Mouse (Mus musculus): Measurements from ENCODE around the gene Ager.

Gene Ager

DNA sequence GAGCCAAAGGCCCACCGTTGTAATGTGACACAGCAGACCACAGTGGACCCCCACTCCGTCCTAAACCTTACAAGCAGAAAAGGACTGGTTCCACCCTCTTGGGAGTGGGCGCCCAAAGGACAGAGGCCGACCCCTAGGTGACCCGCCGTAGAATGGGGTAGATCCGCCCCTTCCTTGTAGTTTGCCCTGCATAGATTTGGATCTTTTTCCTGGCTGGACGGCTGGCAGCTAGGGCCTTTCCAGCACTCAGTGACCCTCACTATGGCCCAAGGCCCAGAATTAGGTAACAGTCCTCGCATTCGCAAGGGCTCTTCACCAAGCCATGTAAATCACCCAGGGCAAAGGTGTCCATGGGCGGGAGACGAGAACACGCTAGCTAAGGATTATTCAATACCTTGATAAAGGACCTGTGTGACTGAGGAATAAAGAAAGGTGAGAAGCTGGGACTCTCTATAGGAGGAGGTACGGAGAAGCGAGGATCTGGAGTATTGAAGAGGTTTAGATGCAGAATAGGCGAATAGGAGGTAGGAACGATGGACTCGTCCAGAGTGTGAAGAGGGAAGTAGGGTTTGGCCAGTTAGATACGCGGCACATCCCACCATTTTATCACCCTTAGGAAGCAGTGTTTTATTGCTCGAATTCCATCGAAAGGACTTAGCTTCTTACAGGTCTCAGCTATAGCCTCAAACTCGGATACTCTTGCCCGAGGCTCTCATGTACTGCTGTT is 7.0 kb downstream of the Ager start:
- peak; percentile 60 for DNase-seq (ENCODE audit: low read depth)

- peak; percentile 98 for DNase-seq (ENCODE audit: low read depth)
These were observed 7.9 kb downstream of the Ager start for GRCm38 (mm10) chr17:34605609-34606008.

DNA sequence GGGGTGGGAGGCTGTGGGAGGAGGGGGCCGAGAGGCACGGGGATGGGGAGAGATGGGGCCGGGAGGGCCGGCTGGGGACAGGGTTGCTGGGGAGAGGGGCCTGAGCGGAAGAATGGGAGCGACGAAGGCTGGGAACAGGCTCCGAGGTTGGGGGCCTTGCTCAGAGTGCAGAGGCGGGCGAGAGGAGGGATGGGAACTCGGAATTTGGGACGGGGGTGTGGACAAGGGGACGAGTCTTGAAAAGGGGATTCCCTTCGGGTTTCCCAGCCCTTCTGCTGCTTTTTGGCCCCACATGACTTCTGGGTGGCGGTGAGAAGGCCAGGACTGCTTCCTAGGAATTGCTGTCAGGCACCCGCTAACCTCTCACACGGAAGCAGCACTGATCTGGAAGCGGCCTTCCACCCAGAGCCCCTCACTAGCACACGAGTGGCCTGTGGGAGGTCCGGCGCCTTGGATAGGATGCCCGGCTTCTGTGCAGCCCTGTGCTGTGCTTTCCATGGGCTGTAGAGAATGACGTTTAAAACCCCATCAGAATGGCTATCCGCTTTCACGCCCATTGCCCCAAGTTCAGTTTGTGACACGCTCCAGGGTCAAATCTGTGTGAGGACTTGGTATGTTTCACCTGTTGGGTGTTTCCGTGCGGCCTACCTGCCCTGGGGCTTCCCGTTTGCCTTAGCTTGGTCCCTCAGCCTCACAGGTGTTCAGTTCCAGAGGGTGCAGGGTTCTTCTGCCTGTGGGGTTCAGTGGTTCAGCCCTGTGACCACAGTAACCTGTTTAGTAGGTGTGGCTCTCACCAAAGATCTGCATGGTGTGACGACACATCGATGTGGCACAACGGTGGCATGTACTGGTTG is 8.8 kb downstream of the Ager start:
- peak; percentile 26 for DNase-seq (ENCODE audit: low read depth)

- no peak for DNase-seq (ENCODE audit: low read depth)
These were observed 10.3 kb downstream of the Ager start for GRCm38 (mm10) chr17:34607997-34608396.

DNA sequence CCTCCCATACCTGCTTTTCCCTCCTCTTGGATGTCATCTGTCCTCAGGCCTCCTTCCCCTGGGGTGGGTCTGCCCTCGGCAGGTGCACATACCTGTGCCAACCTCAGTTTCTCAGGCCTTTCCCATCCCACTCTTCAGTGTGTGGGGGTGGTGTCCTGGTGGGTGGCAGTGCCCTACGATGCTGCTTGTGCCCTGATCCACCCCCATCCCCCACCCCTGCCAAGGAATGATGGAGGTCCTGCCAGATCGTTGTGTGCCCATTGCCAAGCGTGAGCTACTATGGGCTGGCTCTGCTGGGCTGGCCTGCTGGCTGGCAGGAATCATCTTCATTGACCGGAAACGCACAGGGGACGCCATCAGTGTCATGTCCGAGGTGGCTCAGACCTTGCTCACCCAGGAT is 13.4 kb downstream of the Ager start:
- DNase-seq (ENCODE audit: low read depth) = no peak

DNA sequence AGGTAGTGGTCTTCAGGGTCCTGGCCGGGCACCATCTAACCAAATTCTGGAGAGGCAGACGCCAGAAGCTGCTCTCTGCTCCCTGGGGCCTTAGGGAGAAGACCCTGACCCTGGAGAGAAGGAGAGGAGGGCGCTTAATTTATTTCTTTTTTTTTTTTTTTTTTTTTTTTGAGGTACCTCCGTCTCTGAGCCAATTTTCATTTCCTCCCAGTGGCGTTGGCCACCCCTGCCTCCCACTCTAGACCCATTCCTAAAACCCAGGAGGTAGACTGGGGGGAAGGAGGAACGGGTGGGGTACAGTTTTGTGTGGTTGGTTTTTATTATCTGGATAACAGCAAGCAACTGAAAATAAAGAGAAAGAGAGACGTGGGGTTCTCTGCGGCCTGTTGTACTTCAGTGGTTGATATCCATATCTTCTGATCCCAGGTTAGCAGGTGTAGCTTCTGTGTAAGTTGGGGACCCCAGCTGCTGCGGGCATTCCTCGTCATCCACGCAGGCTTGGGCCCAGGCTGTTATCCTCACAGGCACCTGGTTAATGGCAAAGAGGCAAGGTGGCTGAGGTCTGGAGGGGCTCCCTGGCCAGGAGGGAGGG is 15.5 kb downstream of the Ager start:
- no peak for DNase-seq (ENCODE audit: low read depth)

- no peak for DNase-seq (ENCODE audit: low read depth)
These were observed 16.2 kb downstream of the Ager start for GRCm38 (mm10) chr17:34613830-34614229.

DNA sequence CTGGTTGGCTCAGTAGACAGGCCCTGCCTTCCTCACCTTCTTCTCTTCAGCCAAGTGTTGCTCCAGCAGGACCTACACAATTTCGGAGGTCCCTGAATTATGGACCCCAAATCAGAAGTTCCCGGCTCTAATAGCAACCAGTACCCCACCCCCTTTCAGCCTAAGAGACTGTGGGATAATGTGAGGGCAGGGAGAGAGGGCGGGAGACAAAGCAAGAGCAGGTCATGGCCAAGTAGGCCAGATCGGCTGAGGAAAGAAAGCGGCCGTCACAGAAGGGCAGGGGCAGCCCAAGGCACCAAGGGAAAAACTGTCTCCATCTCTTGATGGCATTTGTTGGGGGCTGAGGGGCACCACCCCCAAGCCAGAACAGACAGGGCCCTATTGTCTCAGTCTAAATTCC is 18.2 kb downstream of the Ager start, which contains the start of gene Egfl8:
Egfl8 (minus strand) TSS at position 101 of the 400 bp plus-strand sequence.
- DNase-seq (ENCODE audit: low read depth) = no peak

DNA sequence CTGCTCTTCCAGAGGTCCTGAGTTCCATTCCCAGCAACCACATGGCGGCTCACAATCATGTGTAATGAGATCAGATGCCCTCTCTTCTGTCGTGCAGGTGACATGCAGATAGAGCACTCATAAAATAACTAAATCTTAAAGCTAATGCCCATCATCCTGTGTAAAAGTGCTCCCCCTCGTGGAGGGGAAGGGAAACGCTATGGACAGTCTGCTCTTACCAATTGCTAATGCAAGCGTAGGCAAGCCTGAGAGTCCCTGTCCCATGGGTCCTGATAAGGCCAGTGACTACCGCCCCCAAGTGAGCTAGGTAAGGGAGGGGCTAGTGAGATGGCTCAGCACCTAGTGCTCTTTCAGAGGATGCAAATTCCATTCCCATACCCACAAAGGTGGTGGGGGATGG is 21.3 kb downstream of the Ager start:
- peak; percentile 90 for DNase-seq (ENCODE audit: low read depth)

- DNase-seq (ENCODE audit: low read depth) = no peak
These were observed 23.3 kb downstream of the Ager start for GRCm38 (mm10) chr17:34621006-34621405.

DNA sequence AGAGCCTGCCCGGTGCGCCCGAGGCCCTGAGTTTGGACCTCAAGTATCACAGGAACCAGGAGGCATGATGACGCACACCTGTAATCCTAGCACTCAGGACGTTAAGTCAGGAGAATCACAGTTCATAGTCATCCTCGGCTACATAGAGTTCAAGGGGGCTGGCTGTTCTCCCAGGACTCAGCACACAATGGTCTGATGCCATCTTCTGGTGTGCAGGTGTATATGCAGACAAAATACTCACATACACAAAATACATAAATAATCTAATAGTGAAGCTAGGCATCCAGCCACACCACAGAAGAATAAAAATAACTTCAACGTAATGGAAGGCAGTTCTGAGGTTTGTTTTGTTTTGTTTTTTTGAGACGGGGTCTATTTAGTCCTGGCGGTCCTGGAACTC is 25.5 kb downstream of the Ager start:
- DNase-seq (ENCODE audit: low read depth) = no peak

DNA sequence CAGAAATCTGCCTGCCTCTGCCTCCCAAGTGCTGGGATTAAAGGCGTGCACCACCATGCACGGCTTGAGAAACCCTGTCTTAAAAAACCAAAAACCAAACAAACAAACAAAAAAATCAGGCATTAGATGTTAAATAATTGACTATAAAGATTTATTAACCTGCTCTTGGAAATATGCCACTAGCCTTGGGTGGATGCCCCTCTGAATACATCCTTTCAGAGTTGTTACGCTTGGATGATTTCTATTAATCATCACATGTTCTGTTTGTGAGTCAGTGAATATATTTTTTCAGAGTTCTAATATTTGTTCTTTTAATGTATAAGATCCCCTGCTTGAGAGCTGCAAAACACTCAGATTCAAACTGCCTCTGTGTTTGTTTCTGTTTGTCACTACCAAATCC is 27.3 kb downstream of the Ager start:
- peak; percentile 34 for DNase-seq (ENCODE audit: low read depth)

GRCm38 (mm10) chr17:34626062-34626772 is 28.6 kb downstream of the Ager start:
- DNase-seq (ENCODE audit: low read depth) = no peak

GRCm38 (mm10) chr17:34626773-34627092 is 29.1 kb downstream of the Ager start:
- peak; percentile 80 for DNase-seq (ENCODE audit: low read depth)

GRCm38 (mm10) chr17:34627093-34627942 is 29.7 kb downstream of the Ager start:
- DNase-seq (ENCODE audit: low read depth) = peak; percentile 96

GRCm38 (mm10) chr17:34627943-34628643 is 30.4 kb downstream of the Ager start, which contains the start of gene Ppt2:
Gene Ppt2, minus strand, starts transcription at chr17:34628510.
- DNase-seq (ENCODE audit: low read depth) = peak; percentile 48

DNA sequence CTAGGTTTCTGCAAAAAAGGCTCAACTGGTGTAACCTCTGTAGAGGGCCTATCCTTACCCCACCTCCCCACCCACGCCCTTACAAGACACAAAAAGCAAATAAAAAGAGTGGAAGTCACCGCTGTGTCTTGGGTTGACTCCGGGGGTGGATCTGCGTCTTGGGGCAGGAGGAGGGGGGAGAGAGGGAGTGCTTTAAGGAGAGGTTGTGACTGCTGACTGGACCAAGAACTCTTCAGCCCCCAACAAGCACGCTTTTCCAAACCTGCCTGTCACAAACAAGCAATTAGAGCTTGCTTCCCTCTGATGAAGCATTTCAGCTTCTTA is 30.9 kb downstream of the Ager start:
- no peak for DNase-seq (ENCODE audit: low read depth)

DNA sequence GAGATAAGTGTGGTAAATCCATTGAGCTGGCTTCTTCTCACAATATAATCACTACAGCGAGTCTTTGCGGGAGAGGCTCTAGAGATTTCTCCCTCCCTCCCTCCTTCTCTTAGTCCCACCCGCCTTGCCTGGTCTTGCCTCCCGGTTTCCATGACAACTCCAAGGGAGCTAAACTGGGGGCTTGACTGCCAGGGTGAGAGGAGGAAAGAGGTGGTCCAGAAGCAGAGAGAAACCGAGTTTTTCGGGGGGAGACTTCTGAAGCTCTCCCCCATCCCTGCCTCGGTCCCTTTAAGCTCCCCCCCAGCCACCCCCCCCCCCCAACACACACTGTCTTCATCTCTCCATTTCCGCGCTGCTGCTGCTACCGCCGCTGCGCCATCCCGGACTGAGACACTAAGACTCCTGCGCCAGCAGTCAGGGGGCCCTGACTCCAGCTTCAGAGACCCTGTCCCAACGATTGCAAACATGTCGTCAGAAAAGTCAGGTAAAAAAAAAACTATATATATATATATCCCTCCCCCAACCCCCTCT is 31.6 kb downstream of the Ager start, which contains the start of gene Prrt1:
Prrt1 (plus strand) TSS at position 313 of the 531 bp plus-strand sequence.
- DNase-seq (ENCODE audit: low read depth) = peak; percentile 38

DNA sequence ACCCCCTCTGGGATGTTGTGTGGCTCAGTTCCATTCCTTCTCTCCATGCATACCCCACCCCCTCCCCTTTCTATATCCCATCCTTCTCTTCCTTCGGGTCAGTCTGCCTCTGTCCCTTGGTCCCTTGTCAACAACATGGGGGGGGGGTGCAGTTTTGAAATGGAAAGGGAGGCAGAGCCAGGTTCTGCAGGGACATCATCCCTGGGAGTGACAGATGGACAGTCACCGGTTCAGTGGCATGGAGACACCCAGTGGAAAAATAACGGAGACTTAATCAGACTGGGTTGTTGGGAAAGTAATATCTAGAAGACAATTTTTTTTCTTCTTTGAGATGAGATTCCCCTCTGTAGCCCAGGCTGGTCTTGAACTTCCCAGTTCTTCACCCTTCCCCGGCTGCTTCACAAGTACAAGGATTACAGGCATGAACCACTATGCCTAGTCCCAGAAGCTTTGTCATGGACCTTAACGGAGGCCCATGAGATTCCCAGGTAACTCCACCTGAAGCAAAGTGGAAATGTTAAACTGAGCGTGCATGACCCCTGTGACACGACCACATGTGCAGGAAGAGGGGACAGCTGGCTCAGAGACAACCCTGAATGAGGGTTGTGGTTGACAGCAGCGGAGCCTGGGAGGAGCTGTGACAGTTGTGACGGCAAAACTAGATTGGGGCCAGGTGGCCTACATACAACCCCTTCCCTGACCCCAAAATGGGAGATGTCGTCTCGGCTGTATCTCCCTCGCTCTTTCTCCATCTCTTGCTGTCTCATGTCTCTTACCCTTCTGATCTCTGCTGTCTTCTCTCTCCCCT is 32.3 kb downstream of the Ager start:
- DNase-seq (ENCODE audit: low read depth) = no peak

Data from NIH3T3 (cell line).